Mouse (Mus musculus) neutrophil, adult 59 days (primary cell): ENCODE data around the gene Rhox4a. TPM values are rescaled to one million over a fixed set of nuclear protein-coding genes. Genes with fewer than 3 reads are reported as not detected.

Source experiments
- total RNA-seq, 2 experiments: library from RNA; stranded (reverse); gene quantifications; 1 replicate in 1 of 2; 2 replicates in 1 of 2; pipeline ENCODE4 v1.2.4; 2023

The Rhox4a gene
- total RNA-seq: not detected

GRCm38 (mm10) chrX:37265038-37265437 lies at the start of gene Rhox4a:
Gene Rhox4a (plus strand): TSS chrX:37265338.

GRCm38 (mm10) chrX:37222158-37222557 lies 43.0 kb upstream of the Rhox4a start, which contains the start of gene Rhox1:
Gene Rhox1 (minus strand): TSS chrX:37222258.

GRCm38 (mm10) chrX:37244676-37245075 lies 20.5 kb upstream of the Rhox4a start, which contains the start of gene Rhox2a:
Gene Rhox2a (plus strand): TSS chrX:37244976.

GRCm38 (mm10) chrX:37249619-37250018 lies 15.5 kb upstream of the Rhox4a start, which contains the start of gene Rhox3a:
Gene Rhox3a (plus strand): TSS chrX:37249919.

Other genes starting within 250 kb of the Rhox4a start
- gene Sowahd, start 216.5 kb upstream of the Rhox4a start, total RNA-seq: under 1 TPM in 1 of 2 experiments, not detected in 1; 0.44 TPM
- 100 to 1,000 TPM; 356 to 442 TPM for gene Rpl39, start 179.9 kb upstream of the Rhox4a start, total RNA-seq
- gene Upf3b, start 155.0 kb upstream of the Rhox4a start, total RNA-seq: 10 to 100 TPM; 11.0 to 12.4 TPM
- 10 to 100 TPM; 10.7 to 14.5 TPM for gene Nkap, start 138.5 kb upstream of the Rhox4a start, total RNA-seq
- gene Akap14, start 96.5 kb upstream of the Rhox4a start, total RNA-seq: not detected
- gene Ndufa1, start 74.2 kb upstream of the Rhox4a start, total RNA-seq: 100 to 1,000 TPM; 109 to 125 TPM
- gene Rnf113a1, start 74.1 kb upstream of the Rhox4a start, total RNA-seq: 1 to 10 TPM; 4.0 to 4.7 TPM
- gene Gm9, start 54.3 kb upstream of the Rhox4a start, total RNA-seq: not detected
- not detected for gene Rhox1, start 43.1 kb upstream of the Rhox4a start, total RNA-seq
- gene Rhox2a, start 20.4 kb upstream of the Rhox4a start, total RNA-seq: not detected
- gene Rhox3a, start 15.4 kb upstream of the Rhox4a start, total RNA-seq: not detected
- not detected for gene Rhox3a2, start 114.7 kb downstream of the Rhox4a start, total RNA-seq
- gene Rhox4a2, start 125.5 kb downstream of the Rhox4a start, total RNA-seq: not detected
- gene Rhox2b, start 146.7 kb downstream of the Rhox4a start, total RNA-seq: not detected
- not detected for gene Rhox4b, start 167.2 kb downstream of the Rhox4a start, total RNA-seq
- not detected for gene Rhox2c, start 188.3 kb downstream of the Rhox4a start, total RNA-seq
- gene Rhox3c, start 193.2 kb downstream of the Rhox4a start, total RNA-seq: not detected
- not detected for gene Rhox4c, start 215.0 kb downstream of the Rhox4a start, total RNA-seq
- not detected for gene Rhox2d, start 228.1 kb downstream of the Rhox4a start, total RNA-seq
- not detected for gene Rhox4d, start 249.0 kb downstream of the Rhox4a start, total RNA-seq